Mouse (Mus musculus) cerebellum, postnatal 4 days (tissue): ENCODE data around the gene Rwdd3.

Experiments used
- DNase-seq, 2 experiments: peaks; one replicate each; pipeline ENCODE4 v3.0.0; 2022; ENCODE audit warnings: low spot score in 2 of 2, mixed read lengths in 1 of 2

Rwdd3 gene

DNA sequence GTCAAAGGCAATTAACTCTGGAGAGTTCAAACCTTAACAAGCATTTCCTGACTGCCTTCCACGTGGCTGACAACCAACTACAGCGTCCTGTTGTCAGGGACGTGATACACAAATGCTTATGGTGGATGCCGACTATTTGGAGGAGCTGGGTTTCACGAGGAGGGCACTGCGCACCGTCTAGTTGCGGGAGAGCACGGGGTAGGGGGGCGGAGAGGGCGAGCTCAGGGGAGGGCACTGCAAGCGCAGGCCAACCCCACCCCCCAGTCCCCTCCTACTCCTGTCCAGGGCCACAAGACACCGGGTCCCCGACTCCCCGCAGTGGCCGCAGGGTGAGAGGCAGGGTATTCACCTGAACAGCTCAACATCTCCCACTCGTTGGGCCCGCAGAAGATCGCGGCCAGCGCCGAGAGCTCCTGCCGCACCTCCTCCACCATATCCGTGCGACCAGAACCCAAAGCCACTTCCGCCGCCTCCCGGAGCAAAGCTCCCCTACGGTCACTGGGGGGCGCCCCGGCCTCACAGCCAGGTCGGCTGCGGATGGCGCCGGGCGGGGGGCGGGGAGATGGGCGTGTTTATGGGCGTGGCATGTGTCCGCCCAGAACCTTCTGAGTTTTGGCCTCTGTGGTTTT lies at the start of gene Rwdd3:
Gene Rwdd3 (minus strand): TSS at position 453 of the 629 bp plus-strand sequence.
- DNase-seq = peak; percentile 86 to 89

DNA sequence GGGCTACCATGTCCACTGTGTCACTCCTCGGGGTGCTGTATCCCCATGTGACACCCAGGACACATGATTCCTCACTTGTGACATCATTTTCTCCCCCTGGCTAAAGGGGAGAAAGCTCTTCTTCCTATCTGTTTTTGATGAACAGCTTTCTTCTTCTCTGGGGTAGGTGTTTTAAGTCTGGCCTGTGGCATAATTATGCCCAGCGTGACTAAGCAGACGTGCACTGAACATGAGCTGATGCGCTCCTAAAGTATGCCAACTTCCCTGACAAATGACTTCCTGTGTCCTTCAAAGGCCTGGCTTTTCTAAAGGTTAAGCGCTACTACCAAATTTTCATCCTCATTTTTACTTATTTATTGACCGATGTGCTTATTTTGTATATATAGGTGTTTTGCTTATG lies 45.5 kb upstream of the Rwdd3 start:
- no peak for DNase-seq

DNA sequence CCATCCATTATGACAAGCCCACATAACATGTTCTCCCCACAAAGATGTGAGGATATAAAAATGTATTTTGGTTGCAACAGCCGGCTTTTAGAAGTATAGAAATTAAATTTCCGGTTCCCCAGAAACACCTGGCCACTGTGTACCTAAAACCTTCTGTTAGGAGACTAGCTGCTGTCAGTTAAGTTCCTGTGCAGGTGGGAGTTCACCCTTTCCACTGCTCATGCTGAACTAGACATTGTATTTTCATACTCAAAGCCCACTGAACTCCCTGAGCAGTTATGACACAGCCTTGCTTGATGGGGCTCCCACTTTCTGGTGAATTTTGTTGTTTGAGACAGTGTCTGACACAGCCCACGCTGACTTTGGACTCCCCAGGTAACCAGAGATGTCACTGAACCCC lies 42.0 kb upstream of the Rwdd3 start:
- DNase-seq = no peak

DNA sequence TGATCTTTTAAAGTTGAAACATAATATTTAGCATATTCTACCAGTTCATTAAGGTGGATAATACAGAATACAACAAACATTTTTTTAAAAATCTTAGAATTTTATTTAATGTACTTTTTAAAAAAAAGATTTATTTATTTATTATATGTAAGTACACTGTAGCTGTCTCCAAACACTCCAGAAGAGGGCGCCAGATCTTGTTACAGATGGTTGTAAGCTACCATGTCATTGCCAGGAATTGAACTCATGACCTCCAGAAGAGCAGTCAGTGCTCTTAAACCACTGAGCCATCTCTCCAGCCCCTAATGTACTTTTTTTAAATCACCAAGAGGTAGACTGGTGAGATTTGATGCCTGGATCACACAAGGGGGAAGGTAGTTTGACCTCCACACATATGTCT lies 40.7 kb upstream of the Rwdd3 start:
- DNase-seq = no peak

DNA sequence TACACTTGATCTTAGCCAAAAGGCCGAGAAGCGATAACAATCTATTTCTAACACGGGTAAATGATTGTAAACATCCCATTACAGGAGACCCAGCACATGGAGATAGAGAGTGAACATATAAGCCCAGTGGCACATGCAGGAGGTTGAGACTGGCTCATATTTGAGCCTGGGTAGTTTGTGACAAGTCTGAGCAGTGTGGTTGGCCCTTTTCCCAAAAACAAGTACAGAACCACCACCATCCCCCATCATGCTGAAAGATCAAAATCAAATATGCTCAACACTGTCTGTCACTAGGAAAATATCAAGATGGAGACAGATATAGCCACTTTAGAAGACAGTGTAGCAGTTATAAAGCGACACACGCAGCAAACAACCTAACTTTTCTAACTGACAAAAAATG lies 37.5 kb upstream of the Rwdd3 start:
- no peak for DNase-seq

DNA sequence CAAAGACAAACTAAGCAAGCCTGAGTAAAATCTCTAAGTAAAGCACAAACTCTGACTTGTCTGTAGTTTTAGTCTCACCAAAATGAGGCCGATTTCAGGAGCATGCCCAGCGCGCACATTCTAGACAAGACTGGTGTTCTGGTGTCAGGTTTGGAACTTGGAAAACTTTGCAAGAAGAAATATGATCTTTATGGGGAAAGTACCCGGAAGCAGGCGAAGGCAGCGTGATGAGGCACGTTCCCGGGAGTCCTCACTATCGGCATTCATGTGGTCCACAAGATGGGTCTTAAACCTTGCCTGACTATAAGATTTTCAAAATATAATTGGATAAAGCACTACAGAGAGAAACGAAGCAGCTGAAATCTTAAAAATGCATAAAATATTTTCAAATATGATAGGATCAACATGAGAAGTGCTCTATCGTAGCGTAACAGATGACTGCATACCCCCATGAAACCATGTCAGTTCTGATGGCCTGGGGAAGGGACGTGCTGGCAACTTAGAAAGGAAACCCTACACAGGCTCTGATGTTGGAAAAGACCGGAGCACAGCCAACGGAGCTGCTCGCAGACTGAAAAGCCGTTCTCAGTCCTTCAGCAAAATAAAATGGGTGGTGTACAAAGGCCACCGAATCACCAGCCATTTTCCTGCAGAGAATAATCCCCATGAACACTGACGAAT lies 34.8 kb upstream of the Rwdd3 start:
- DNase-seq = no peak

DNA sequence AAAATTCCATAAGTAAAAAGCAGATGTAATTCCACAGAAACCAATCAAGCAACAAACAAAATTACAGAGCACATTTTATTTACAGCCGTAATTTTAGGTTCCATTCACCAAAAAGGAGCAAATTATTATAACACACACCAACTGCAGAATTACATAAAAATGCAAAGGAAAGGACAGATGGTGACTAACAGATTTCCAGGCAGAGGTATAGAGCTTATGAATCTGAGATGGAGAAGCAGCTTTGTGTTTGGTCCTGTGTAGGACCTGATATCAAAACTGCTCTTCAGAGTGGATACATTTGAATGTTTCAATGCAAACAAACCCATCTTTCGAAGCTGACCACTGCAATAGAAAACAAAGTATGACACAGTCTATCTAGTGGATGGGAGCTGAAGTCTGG lies 31.1 kb upstream of the Rwdd3 start:
- no peak for DNase-seq

DNA sequence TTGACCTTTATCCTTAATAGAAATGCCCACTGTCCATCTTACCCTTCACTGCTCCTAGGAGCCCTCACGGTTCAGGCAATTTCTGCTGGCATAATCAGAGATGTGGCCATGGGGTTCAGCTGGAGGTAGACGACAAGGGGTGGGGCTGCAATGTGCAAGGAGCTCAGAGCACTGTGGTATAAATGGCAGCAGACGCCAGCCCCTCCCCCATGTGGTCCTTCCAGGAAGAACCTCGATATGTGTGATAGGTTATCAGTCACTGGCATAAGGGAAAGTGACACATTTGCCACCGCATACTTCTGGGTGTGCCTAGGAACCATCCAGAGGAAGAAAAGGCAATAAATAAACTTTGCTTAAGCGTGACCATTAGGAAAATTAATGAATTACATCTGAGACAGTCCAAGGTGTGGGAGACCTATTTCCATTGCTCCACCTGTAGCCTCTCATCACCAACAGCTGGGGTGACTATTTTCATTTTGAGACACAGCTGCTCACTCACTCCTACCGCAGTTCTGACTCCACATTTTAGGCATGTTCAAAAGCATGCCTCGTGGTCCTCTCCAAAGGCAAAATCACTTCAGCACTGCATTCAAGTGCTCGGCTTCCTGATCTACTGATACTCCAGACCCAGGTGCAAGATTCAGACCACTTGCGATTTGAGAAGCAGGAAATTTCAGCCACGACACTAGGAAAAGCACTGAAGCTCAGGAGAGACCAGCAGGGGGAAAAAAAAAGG lies 29.7 kb upstream of the Rwdd3 start:
- DNase-seq = no peak

DNA sequence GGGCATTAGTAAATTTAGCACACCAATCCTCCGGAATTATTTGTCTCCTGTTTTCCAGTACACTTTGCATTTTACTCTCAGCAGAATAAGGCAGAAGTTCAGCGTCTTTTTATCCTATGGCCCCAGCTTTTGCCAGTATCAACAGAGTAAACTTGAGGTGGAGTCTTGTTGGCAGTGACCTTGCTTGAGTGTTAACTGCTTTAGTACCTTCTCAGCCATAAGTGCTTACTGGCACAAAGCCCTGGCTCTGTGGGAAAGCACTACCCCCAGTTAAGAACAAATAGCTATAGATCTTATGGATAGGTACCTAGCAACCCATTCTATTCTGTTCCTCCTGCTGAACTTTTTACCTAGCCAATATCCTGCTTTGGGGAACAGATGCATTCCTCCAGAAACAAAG lies 17.7 kb upstream of the Rwdd3 start:
- no peak for DNase-seq

DNA sequence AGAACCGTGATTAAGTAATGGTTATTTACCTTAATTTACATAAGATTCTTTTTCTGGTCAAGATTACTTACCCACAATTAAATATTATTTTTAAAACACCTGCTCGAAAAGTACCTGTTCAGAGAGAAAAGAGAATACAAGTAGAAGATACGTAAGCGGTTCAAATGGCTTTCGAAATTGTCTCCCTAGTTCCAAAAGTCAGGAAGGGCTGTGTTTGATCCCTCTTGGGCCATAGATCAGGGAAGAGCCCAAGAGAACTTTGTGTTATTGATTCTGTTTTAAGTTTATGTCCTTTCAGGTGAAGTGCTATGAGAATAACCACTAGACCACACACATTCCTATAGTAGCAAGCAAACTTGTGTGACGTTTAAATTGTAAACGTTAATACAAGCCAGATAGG lies 16.0 kb upstream of the Rwdd3 start:
- DNase-seq = no peak

DNA sequence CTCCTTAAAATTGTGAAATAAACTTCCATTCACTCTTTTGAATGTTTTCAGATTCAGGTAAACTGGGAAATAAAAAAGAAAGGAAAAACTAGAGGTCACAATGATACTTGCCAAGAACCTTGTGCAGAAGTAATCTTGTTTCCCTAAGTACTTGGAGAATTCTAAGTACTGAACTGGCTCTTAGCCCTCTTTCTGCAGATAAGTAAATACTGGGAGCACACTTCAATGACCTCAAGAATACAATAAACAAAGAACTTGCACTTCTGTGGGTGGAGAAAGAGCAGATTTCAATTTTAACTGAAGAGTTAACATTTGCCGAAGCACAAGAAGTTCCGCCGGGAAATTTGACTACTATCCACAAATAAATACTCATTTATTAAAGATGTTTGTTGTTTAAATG lies 15.4 kb upstream of the Rwdd3 start:
- no peak for DNase-seq

DNA sequence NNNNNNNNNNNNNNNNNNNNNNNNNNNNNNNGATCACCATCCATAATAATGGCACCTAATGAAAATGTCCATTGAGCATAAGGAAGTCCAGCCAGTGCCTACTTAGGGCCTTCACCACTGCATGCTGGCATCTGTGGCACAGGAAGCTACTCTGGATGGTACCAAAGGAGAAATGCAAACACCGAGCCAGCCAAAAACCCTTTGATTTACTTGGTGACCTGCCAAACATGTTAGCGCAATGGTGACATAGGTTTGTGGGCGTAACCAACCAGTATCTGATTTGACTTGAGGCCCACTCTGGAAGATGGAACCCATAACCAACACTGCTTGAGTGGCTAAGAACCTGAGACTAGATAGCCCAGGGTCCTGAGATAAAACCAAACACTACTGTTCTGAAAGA lies 13.7 kb upstream of the Rwdd3 start:
- DNase-seq = no peak

DNA sequence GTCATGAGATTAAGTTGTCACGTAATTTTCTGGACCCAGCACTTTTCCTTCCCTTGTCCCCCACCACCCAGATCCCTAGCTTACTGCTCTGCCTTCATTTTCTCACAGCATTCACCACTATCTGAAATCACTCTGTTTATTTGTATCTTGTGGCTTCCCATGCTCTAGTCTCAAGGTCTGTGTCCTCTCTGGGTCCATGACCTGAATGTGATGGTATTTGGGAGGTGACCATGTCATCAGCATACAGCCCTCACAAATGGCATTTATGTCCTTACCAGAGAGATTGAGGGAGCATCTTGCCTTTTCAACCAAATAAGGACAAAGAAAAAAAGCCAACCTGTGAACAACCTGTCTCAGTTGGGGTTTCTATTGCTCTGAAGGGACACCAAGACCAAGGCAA lies 4.5 kb upstream of the Rwdd3 start:
- DNase-seq = no peak

DNA sequence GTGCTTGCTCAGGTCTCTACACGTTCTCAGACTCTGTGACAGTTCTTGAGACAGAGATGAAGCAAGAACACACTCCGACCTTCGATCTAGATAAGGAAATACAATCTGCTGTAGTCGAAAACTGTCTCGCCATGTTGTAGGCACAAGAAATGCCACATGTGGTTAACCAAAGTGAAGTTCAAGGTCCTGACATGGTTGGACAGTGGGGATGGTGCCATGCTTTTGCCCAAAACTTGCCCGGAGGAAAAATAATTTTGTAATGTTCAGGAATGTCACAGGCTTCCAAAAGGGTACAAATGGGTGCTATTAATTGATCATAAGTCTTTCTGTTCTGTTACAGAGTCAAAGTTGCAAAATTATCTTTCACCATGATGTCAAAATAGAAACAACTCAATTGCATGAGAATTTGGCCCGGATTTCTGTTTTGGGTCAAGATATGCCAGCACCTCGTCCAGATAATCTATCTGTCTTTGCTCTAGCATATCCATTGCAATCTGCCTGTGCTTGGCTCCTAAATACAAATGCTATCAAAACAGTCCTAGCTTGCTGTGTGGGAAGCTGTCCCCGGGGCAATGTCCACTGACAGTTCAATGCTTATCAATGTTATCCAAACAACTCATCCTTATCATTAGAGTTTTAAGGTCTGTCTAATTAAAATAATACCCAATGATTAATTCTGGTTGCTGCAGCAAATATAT lies 2.9 kb upstream of the Rwdd3 start:
- no peak for DNase-seq

DNA sequence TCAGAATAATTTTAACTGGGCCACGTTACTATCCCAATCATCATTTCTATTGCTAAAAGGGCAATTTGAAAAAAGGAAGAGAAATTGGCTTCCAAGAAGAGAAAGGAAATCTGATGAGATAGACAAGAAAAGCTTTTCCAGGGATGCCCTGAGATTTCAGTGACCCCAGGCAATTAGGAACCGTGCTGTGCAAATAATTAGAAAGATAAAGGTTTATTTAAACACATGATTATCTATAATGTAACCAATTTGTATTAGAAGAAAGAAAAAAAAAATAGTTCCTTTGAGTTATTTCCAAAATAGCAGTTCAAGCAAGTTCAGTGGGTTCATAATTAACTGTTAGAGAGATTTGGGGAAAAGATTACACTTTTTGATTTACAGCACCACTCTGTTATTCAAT lies 1.2 kb upstream of the Rwdd3 start:
- DNase-seq = no peak

DNA sequence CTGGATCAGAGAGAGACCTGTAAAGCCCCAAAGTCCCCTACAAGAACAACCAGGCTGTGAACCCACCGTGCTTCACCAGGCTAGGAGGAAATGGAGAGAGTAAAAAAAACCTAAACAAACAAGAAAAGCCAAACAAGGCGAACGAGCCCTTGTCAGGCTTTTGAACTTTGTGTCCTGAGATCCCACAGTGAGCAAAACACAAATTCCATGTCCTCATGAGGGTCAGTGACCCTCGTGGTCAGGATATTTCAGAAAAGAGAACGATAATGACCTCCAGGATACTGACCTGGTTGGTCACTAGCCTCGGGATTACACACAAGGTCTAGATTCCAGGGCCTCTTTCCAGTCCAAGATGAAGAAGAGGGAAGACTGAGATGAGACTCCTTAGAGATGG lies 374 bp upstream of the Rwdd3 start:
- no peak for DNase-seq

DNA sequence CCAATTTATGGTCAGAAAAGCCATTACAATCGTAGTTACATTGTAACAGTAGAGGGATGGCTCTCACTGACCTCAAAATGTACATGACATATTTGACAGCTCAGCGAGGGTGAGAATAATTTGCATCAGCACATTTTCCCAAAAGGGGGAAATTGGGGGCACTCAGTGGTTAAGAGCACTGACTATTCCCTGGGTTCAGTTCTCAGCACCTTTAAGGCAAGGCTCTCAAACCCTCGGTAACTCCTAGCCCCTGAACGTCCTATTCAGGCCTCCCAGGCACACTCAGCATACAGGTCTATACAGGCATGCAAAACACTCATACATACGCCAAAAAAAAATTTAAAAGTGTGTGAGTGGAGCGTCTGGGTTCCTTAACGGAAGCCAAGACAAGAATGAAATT lies 864 bp downstream of the Rwdd3 start:
- no peak for DNase-seq

DNA sequence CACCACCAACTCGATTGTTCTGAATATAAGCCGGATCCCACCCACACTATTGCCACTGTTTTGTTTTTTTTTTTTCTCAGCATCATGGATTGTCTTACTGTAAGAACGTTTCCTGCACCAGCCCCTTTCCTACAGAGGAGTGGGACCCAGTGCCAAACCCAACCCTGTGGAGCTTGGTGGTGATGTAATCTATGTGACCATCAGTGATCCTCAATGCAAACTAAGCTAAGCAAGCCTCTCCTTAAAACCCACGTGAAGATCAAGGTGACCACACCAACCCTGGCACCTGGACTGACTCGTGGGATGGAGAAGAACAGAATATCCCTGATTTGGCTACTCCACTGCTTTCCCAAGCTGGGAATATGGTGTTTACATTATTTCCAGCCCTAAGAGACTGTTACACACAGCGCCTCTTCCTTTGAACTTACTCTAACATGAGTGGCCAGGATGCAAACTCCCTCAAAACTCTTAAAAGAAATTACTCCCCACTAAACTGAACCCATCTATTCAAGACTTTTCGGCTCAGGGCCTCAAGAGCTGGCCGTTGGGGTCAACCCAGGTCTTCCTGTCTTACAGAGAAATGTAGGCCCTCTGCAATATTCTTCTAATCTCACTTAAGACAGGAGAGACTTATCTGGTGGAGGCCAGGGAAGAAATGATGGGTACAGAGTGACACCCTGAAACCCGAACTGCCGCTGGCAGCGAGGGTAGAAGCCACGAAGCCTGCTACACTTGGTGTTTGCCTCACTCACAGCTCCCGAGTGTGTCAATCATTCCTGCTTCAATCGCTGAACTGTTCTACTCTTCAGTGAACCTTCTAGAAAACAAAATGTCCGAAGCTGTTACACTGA lies 2.2 kb downstream of the Rwdd3 start:
- no peak for DNase-seq

DNA sequence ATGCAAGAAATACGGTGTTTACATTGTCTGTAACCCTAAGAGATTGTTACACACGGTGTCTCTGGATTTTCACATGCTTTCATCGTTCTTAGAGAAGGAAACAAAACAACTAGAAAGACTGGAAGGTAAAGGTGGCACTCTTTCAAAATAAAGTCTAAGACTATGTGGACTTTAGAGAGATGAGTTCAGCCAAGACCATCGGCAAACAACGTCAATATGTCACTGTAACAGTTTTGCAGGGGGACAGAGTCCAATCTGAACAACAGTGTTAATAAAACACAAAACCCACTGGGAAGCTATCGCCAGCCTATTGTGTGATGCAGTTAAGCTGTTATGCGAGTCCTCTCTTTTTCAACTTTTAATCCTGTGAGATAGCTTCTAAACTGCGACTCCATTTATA lies 2.9 kb downstream of the Rwdd3 start:
- DNase-seq = no peak

DNA sequence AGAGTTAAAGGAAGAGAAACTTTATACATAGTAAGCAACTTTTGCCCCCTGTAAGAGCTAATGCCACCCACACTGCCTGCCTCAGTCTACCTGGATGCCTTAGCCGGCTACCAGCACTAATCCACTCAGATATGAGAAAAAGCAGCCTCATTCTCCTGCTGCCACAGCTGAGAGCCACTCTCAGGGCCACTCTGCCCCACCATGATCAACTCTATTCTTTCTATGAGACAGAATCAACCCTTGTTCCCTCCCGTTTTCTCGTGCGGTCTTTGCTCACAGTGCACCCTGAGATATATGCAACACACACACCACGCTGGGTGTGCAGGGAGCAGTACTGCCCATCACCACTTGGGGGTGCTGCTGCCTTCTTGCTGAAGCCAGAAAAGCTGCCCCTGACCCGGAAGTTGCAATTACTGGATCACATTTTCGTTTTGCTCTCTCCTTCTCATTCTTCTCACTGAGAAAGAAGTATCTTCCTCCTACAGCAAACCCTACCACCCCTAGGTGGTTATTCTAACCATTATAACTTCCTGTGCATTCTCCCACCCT lies 8.2 kb downstream of the Rwdd3 start:
- peak; percentile 39 to 72 for DNase-seq

DNA sequence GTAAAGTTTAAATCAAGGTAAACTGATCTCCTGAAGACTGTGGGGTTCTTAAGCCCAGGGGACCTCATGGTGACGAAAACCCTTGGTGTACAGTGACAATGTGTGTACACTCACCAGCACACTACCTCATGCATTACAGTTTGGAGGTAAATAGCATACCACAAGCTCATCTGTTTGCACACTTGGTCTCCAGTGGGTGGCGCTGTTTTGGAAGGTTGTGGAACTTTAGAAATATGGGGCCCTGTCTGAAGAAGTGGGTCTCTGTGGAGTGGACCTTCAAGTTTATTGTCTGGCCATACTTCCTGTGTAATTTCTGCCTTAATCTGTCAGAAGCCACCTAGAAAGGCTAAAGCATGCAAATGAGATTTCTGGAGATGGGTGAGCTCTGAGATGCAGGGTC lies 9.8 kb downstream of the Rwdd3 start:
- no peak for DNase-seq
